Mouse (Mus musculus) ovary, postnatal 36 days (tissue): ENCODE measurements around the gene Abca7.

ENCODE experiments used
- DNase-seq: peaks from one replicate; pipeline ENCODE4 v3.0.0; 2022; ENCODE audit warnings: low spot score, mixed read lengths

The Abca7 gene

DNA sequence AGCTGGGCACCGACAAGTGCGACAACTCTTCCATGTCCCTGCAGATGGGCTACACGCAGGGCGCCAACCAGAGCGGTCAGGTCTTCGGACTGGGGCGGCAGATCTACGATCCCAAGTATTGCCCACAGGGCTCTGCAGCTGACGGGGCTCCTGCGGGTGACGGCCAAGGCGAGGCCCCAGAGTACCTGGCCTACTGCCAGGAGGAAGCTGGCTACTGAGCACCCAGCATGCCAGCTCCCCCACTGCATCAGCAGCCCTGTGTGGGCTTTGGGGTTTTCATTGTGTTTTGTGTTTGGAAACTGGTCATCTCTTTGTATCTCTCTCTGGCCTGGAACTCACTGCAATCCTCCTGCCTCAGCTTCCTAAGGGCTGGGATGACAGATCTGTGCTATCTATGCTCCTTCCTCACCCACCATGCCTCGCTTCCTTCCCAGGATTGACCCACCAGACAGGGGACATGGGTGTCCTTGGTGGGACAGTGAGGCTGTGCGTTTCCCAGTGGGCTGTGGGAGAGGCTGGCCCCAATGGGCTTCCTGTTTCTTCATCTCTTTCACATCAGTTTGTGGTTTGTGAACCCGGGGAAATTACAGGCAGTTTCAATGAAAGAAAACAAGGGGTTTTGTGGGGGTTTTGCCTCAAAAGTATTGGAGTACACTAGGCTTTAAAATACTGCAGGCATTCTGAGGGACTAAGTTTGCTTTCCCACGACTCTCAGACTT lies 1.7 kb upstream of the Abca7 start:
- DNase-seq = no peak

DNA sequence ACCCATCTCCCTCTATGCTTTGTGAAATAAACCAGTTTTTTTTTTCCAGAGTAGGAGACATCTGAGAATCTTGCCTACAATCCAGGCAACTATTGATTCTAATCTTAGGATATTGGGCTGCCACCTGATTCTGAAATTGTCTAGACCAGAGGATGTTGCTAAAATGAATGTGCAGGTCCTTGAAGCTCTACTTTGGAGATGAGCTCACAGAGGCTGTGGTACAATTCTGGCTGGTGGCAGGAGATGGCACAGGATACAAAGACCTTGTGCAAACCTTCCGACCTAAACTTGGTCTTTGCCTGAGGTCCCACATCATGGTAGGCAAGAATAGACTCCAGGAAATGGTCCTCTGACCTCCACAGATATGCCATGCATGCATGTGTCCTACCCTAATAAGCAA lies 658 bp upstream of the Abca7 start:
- DNase-seq = no peak

DNA sequence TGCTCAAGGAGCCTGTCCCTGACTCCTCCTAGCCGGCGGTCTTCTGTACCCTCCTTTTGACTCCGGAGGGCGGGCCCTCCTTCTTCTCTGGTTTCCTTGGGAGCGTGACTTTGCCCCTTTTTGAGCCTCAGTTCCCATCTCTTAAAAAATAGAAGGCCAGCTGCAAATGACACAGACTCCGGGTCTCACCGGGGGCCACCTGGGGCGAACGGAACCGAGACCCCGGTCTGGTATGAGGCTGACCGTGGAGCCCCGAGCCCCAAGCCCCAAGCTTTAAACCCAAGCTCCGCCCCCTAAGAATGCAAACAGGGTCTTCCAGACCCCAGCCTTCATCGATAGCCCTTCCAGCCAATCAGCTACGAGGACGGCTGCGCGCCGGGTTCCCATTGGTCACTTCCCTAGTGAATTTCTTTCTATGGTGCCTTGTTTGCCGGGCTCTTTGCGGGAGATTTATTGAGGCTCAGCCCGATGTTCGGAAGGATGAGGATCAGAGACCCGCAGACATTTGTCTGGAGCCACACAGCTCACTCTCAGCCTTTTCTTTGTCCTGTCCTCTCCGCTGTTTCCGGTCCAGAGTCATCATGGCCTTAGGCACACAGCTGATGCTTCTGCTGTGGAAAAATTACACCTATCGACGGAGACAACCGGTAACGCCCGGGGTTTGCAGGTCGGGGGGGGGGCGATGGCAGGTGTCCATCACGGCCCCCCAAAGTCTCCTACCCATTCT lies 903 bp downstream of the Abca7 start:
- DNase-seq = peak; percentile 62

DNA sequence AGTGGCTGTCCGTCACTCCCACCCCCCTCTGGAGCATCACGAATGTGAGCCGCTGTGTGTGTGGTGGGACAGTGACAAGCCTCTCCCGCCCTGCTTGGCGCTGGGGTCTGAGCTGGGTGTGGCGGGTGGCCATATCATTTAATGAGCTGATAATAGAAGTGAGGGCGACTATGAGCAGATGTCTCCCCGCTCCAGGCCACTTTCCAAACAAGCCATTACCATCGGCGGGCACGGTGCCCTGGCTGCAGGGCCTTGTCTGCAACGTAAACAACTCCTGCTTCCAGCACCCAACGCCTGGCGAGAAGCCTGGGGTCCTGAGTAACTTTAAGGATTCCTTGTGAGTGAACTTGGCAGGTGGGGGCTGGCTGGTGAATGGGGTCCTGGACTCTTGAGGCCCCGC lies 1.5 kb downstream of the Abca7 start:
- DNase-seq = peak; percentile 72

DNA sequence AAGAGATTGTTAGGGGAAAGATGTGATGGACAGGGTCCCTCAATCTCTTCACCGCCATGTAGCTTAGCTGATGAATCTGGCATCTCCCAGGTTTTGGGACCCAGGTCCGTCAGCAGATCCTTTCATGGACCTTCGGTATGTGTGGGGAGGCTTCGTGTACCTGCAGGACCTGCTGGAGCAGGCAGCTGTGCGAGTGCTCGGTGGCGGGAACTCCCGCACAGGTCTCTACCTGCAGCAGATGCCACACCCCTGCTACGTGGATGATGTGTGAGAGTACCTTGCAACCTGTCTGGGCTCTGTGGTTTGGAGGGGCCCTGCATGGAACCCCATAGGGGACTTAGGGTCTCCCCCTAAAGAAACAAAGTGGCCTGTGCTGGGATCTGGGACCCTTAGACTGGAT lies 5.7 kb downstream of the Abca7 start:
- no peak for DNase-seq

DNA sequence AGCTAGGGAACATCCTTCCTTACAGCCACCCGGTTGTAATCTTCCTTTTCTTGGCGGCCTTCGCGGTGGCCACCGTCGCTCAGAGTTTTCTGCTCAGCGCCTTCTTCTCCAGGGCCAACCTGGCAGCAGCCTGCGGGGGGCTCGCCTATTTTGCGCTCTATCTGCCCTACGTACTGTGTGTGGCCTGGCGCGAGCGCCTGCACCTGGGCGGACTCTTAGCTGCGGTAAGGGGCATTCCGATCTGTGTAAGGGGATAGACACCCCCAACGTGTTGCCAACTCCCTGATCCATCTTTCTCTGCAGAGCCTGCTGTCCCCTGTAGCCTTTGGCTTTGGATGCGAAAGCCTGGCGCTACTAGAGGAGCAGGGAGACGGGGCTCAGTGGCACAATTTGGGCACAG lies 6.5 kb downstream of the Abca7 start:
- no peak for DNase-seq

DNA sequence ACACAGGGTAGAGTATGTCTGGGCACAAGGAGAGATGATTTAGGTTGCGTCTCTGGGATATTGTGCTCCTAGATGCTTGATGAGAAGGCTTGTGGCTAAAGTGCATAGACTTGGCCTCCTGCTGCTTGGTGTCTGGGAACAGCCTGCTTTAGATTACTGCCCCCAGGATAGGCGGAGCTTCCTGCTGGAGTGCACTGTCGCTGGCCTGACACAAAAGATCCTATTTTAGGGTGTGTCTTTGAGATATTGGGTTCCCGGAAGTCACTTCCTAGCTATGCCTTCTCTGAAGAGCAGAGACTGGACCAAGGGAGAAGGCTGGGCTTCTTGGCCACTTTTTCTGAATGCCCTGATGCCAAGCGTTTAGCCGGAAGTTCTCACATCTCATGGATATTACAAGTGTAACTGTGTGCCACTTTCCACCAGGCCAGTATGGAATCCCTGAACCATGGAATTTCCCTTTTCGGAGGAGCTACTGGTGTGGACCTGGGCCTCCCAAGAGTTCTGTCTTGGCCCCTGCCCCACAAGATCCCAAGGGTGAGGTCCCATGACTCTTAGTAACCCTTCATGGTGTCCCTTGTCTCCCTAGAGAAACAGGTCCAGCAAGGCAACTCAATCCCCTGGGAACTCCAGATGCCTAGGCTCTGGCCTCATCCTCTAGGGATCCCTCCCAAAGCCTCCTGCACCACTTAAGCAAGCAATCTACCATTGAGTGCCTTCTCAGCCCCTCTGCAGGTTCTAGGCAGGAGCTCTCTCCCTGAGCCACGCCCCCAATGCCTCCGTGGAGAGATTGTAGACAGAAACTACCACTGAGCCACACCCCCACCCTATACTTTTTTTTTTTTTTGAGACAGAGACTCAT lies 7.3 kb downstream of the Abca7 start:
- DNase-seq = no peak

DNA sequence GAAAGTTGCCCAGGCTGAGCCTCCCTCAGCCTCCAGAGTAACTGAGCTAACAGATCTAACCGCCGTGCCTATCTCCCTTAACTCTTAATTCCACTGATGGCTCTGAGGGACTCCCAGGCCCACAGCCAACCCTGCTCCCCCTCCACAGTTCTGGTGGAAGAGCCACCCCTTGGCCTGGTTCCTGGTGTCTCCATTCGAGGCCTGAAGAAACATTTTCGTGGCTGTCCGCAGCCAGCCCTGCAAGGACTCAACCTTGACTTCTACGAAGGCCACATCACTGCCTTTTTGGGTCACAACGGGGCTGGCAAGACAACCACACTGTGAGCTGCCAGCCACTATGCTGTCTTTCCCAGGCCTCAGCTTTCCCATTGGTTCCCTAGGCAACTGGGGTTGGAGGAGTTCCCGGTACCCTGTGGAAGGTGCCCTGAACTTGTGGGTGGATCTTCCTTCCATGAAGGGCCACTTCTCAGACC lies 8.0 kb downstream of the Abca7 start:
- DNase-seq = no peak

DNA sequence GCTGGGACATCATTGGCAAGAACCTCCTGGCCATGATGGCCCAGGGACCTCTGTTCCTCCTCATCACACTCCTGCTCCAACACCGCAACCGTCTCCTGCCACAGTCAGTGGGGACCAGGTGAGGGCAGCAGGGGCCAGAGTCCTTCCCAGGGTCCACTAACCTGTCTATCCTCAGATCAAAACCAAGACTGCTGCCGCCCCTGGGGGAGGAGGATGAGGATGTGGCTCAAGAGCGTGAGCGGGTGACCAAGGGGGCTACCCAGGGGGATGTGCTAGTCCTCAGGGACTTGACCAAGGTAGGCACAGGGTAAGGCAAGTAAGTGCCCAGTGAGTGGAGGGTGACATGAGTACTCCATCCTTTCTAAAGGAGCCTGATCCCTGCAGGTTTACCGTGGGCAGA lies 15.4 kb downstream of the Abca7 start:
- no peak for DNase-seq

DNA sequence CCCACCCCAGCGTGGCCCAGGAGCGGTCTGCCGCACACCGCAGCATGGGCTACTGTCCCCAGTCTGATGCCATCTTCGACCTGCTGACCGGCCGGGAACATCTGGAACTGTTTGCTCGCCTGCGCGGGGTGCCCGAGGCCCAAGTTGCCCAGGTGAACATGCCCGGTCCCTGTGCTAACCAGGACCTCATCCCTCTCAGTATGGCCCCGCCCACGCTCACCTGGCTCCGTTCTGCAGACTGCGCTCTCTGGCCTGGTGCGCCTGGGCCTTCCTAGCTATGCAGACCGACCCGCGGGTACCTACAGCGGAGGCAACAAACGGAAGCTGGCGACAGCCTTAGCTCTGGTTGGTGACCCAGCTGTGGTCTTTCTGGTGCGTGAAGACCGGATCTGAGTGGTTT lies 17.3 kb downstream of the Abca7 start:
- no peak for DNase-seq

DNA sequence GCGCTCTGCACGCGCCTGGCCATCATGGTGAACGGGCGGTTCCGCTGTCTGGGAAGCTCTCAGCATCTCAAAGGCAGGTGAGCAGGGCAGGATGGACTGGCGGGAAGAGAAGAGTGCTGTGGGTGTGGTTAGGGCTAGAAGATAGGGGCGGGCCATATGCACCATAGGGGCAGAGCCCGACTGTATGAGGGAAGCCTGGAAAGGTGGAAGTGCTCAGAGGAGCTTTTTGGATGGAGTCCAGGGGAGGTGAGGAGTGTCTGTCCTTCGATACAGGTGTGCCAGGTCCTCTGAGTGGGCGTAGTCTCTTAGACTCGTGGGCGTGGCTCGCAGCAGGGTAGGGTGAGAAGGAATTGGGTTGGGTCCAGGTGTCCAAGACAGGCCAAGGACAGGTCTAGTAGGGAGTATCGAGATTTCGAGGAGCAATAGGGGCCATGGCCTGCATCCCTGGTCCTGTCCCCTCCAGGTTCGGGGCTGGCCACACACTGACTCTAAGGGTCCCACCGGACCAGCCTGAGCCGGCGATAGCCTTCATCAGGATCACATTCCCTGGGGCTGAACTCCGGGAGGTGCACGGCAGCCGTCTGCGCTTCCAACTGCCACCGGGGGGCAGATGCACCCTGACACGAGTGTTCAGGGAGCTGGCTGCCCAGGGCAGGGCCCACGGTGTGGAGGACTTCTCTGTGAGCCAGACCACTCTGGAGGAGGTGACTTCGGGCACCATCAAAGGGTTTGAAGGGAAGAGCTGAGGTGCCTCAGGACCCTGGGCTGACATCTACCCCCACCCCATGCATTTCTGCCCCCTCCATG lies 18.4 kb downstream of the Abca7 start:
- DNase-seq = no peak

DNA sequence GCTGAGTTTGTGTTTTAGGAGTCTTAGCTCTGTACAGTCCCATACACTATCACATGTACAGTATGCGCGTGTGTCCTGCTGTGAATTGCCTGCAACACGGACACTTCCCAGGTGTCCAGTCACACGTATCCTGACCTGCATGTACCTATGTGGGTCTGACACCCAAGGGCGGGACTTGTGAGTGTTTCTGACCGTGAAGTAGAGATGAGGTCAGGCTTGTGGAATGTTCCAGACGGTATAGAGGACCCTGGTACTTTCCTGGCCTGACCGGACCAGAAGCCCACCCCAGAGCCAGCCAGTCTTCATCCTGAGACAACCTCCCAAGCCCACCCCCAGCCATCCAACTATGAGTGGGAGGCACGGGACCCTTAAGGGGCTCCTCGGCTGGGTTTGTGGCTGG lies 19.3 kb downstream of the Abca7 start:
- DNase-seq = no peak

DNA sequence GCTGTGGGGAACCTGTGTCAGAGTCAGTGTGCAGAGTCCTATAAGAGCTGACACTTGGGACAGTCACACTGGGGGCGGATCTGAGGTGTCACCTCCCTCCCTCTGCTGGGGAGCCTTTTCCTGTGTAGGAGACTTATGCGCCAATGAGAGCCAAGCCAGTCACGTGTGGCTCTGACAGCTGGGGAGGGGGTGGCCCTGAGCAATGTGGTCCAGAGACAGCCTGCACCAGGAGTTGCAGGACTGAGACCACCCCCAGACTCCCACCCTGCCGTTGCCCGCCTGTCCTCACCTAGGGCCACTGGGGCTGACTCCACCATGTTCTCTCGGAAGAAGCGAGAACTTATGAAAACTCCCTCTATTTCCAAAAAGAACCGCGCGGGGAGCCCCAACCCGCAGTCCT lies 20.2 kb downstream of the Abca7 start, which contains the start of gene Arhgap45:
Arhgap45 (plus strand) TSS at position 143 of the 400 bp plus-strand sequence.
- no peak for DNase-seq

DNA sequence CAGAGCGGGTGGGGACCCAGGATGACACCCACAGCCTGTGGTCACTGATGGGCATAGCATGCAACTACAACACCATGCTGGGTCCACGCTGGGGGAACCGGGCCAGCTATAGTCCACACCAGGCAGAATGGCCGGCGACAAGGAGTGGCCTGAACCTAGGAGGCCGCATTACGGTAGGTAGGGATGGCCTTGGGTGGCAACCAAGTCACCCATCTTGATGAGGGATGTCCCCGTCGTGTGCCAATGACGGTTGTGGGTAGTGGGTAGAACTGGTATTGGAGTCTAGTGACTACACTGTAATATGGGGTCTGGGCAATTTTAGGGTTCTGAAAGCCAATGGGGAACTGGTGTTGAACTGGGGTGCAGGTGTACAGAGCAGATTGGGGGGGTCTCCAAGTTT lies 20.6 kb downstream of the Abca7 start:
- no peak for DNase-seq

DNA sequence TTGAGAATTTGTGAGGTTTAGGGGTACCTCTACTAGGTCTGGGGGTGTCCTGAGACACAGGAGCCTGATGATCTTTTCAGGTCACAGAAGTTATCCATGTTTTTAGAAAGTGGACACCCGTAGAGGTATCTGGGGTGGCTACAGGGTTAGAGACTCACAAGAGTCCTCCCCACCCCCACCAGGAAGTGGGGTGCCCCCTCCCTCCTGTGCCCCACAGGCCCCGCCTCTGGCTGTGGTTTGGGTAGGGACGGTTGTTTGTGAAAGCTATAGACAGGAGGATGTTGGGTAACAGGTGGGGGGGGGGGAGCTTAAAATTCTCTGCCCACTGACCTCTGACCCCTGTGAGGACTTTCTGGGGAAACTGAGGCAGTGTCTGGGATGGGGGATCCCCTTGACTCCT lies 21.1 kb downstream of the Abca7 start:
- no peak for DNase-seq

DNA sequence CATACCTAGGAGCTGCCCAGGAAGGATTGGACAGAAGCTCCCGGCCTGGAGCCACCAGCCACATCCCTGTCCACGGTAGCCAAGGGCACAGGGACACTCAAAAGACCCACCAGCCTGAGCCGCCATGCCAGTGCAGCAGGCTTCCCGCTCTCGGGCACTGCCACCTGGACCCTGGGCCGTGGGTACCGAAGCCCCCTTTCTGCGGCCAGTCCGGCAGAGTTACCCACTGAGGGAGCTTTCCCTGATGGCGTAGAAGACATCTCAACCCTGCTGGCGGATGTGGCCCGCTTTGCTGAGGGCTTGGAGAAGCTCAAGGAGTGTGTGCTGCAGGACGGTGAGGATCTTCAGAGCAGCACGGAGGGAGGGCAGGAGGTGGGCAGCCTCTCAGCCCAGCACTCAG lies 21.5 kb downstream of the Abca7 start:
- no peak for DNase-seq

DNA sequence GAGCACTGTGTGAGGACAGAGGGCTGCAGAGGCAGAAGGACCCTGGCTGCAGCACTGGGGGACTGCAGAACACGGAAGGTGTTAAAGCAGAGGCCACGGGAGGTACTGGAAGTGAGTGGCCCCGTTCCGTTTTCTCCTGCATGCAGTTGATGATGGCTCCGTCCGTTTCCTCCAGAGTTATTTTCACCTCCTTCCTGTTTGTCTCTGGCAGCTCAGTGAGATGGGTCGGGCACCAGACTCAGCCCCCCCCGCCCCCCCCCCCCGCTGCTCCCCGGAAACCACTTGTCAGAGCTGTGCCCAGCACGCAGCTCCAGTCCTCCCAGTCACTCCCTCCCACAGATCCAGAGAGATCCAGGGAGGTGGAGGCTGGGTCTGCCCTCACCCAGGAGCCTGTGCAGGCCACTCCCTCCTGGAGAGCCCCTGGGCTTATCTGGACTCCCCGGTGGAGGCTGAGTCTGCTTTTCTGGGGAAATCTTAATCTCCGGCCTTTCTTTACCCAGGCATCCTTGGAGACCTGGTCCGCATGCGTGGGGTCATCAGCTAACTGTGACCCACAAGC lies 22.5 kb downstream of the Abca7 start:
- DNase-seq = no peak

DNA sequence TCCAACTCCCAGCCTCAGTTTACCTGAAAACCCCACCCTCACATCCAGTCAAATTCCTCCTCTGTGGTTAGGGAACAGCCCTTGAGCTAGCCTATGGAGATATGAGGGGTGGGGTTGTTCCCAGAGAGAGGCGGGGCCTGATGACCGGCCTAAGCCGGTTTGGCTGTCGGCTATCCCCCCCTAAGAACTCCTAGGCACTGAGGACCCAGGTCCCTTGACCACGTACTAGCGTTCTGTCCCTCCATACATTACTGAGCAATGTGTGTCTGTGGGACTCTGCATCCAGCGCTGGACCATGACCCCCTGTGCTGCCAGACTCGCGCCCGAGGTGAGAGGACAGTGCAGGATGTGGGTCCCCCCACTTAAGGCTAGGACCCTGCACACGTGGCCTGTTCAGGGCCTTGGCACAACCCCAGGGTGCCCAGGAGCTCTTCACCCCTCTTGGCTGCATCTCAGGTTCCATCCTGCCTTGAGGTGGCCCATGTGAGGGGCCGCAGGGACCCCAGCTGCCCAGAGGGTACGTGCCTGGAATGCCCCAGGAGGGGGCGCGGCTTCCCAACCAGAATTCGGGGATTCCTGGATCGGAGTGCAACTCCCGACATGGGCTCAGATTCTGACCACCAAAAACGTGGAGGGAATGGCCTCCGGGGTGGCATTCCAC lies 23.3 kb downstream of the Abca7 start:
- no peak for DNase-seq

DNA sequence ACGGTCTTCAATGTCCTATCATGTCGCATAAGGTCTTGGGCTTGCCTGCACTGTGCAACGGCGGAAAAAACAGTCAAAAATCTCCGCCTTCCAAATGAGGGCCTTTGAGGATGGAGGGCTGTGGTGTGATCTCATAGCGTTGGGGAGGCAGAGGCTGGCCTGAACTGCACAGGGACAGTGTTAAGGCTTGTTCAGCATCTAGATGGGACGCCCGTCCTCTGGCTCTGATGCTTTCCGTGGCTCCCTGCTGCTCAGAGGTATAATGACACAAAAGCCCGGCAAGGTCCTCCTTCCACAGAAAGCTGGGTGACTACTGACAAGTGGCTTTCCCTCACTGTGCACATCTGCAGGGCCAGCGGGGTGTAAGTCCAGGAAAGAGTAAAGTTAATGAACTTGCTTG lies 23.9 kb downstream of the Abca7 start:
- no peak for DNase-seq

DNA sequence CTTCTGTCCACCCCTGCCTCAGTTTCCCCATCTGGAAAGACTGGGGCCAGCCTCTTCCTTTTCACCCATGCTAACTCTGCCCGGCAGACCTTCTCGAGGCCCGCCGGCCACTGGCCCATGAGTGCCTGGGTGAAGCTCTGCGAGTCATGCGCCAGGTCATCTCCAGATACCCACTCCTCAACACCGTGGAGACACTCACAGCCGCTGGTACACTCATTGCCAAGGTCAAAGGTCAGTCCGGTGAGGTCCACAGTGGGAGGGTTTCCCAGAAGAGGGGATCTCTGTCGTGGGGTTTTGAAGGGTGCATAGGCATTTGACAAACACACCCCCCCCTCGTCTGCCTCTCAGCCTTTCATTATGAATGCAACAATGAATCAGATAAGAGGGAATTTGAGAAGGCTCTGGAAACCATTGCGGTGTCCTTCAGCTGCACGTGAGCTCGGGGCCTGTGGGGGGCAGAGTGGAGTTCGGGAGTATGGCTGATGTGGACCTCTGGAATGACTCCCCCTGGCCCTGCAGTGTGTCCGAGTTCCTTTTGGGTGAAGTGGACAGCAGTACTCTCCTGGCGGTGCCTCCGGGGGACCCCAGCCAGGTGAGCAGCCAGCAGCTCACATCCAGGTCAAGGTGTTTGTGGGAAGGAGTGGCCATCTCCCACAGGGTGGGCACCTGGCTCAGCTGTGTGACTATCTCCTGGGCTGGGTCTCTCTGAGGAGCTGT lies 24.5 kb downstream of the Abca7 start:
- DNase-seq = no peak

DNA sequence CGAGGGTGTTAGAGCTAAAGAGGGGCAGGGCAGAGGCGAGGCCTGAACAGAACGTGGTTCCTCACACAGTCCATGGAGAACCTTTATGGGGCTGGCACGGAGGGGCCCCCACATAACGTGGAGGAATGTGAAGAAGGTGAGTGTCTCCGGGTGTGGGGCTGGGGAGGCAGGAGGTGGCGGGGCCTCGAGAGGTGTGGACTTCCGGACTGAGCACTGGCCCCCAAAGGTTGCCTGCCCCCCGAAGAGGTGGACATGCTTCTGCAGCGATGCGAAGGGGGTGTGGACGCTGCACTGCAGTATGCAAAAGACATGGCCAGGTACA lies 25.0 kb downstream of the Abca7 start:
- no peak for DNase-seq
